Mouse (Mus musculus) 3T3-L1 (cell line): ENCODE measurements around the gene Opcml.

ENCODE experiments used
- DNase-seq: peaks from one replicate; pipeline ENCODE4 v3.0.0-alpha.2; 2015; ENCODE audit warnings: low read depth, low spot score

Opcml gene

GRCm38 (mm10) chr9:28932069-28932468 is 1141.5 kb downstream of the Opcml start:
- DNase-seq, result no peak

- DNase-seq, result no peak
These were observed 1146.6 kb downstream of the Opcml start for GRCm38 (mm10) chr9:28937163-28937562.

- peak; percentile 18 for DNase-seq
These were observed 1147.4 kb downstream of the Opcml start for GRCm38 (mm10) chr9:28937980-28938379.

GRCm38 (mm10) chr9:28940901-28941300 is 1150.3 kb downstream of the Opcml start:
- DNase-seq, result no peak

- no peak for DNase-seq
These were observed 1178.9 kb downstream of the Opcml start for GRCm38 (mm10) chr9:28969455-28969854.
